Mouse (Mus musculus) lung, embryonic 15.5 days (tissue): ENCODE measurements around the gene Pih1d3. TPM values are rescaled to one million over a fixed set of nuclear protein-coding genes. Genes with fewer than 3 reads are reported as not detected.

Experiments
- ATAC-seq: fragments of 200-750 bp; cut with Nextera tagmentation; 2 replicates; pipeline ENCODE4 v1.8.0; 2017; ENCODE audit warnings: moderate number of reproducible peaks, borderline replicate concordance; ENCODE audit not compliant: low FRiP score, low TSS enrichment; ENCODE audit errors: extremely low read depth
- H3K27ac ChIP-seq: fragments of 300-500 bp; sonication (generic); 2 replicates; pipeline ENCODE4 v1.5.1; 2015; ENCODE audit warnings: moderate library complexity, mild to moderate bottlenecking, inconsistent platforms
- H3K27me3 ChIP-seq: fragments of 300-500 bp; sonication (generic); 2 replicates; pipeline ENCODE4 v1.6.1; 2015; ENCODE audit warnings: inconsistent platforms
- H3K36me3 ChIP-seq: fragments of 300-500 bp; sonication (generic); 2 replicates; pipeline ENCODE4 v1.6.1; 2015; ENCODE audit warnings: inconsistent platforms
- H3K4me1 ChIP-seq: fragments of 300-500 bp; sonication (generic); 2 replicates; pipeline ENCODE4 v1.6.1; 2015; ENCODE audit warnings: inconsistent platforms
- H3K4me2 ChIP-seq: fragments of 300-500 bp; sonication (generic); 2 replicates; pipeline ENCODE4 v1.6.1; 2015; ENCODE audit warnings: inconsistent platforms, mild to moderate bottlenecking, moderate library complexity
- H3K4me3 ChIP-seq: fragments of 300-500 bp; sonication (generic); 2 replicates; pipeline ENCODE4 v1.5.1; 2015; ENCODE audit warnings: mild to moderate bottlenecking, inconsistent platforms
- H3K9ac ChIP-seq: fragments of 300-500 bp; sonication (generic); 2 replicates; pipeline ENCODE4 v1.6.1; 2015; ENCODE audit warnings: inconsistent platforms
- H3K9me3 ChIP-seq: fragments of 300-500 bp; sonication (generic); 2 replicates; pipeline ENCODE4 v1.6.1; 2016; ENCODE audit warnings: inconsistent platforms
- WGBS: fragments of 180-500 bp; shearing (Covaris S2); methylation state at CpG from one replicate; pipeline ENCODE4 v1.1.7; 2015; 5-methylcytosine and 5-hydroxymethylcytosine counted together
- polyA plus RNA-seq: library from polyadenylated mRNA; unstranded; fragments of >200 nt; fragmentation: Nextera tagmentation; extraction: Ambion mirVana; gene quantifications from 2 replicates; pipeline ENCODE4 v1.2.1, GENCODE M21; 2015

Gene Pih1d3
- not detected in 2 replicates for polyA plus RNA-seq

- WGBS = 75% methylated on average over 7 of the region's 7 CpGs
- ATAC-seq = no peak
- Histone ChIP-seq H3K9me3 (no peaks in the 10 kb centered on the region), H3K4me3 (no peak within 1 kb of the TSS), H3K4me2 (no peak within 1 kb of the TSS), H3K27me3 (no peaks in the 10 kb centered on the region), H3K36me3 (no peaks in the 10 kb centered on the region), H3K4me1 (no peaks in the 10 kb centered on the region), H3K27ac (no peak within 1 kb of the TSS), H3K9ac (no peak within 1 kb of the TSS)
Measured at GRCm38 (mm10) chr1:31222564-31222963, at the start of gene Pih1d3, which contains the start of gene 4931428L18Rik. TSS of gene Pih1d3 (plus strand) at chr1:31222838. TSS of gene 4931428L18Rik (minus strand) at chr1:31222684.

- no peak overlapping the region for H3K9ac ChIP-seq
- 53% methylated on average over 3 of the region's 3 CpGs for WGBS
- no peak overlapping the region for H3K4me3 ChIP-seq
- H3K27me3 ChIP-seq = no peaks in the 10 kb centered on the region
- no peaks in the 10 kb centered on the region for H3K9me3 ChIP-seq
- no peak overlapping the region for H3K27ac ChIP-seq
- no peaks in the 10 kb centered on the region for H3K36me3 ChIP-seq
- H3K4me2 ChIP-seq = no peak overlapping the region
- no peaks in the 10 kb centered on the region for H3K4me1 ChIP-seq
- no peak for ATAC-seq
Measured at GRCm38 (mm10) chr1:31175401-31175800, 47.2 kb upstream of the Pih1d3 start.

GRCm38 (mm10) chr1:31176101-31176500 is 46.5 kb upstream of the Pih1d3 start, which contains the start of gene Lgsn:
TSS of gene Lgsn (plus strand) at chr1:31176401.
- Histone ChIP-seq H3K4me1 (no peaks in the 10 kb centered on the region), H3K4me2 (no peak within 1 kb of the TSS), H3K27me3 (no peaks in the 10 kb centered on the region), H3K9ac (no peak within 1 kb of the TSS), H3K27ac (no peak within 1 kb of the TSS), H3K4me3 (no peak within 1 kb of the TSS), H3K9me3 (no peaks in the 10 kb centered on the region), H3K36me3 (no peaks in the 10 kb centered on the region)
- WGBS = 80% methylated on average over 5 of the region's 5 CpGs
- no peak for ATAC-seq

- H3K36me3 ChIP-seq = no peaks in the 10 kb centered on the region
- H3K4me3 ChIP-seq = no peak overlapping the region
- ATAC-seq = no peak
- no peak overlapping the region for H3K27ac ChIP-seq
- H3K27me3 ChIP-seq = no peaks in the 10 kb centered on the region
- 52% methylated on average over 1 of the region's 1 CpGs for WGBS
- H3K9me3 ChIP-seq = no peaks in the 10 kb centered on the region
- H3K4me1 ChIP-seq = no peaks in the 10 kb centered on the region
- H3K4me2 ChIP-seq = no peak overlapping the region
- H3K9ac ChIP-seq = no peak overlapping the region
Measured at GRCm38 (mm10) chr1:31178264-31178663, 44.4 kb upstream of the Pih1d3 start.

- H3K9ac ChIP-seq = no peak overlapping the region
- H3K4me1 ChIP-seq = no peaks in the 10 kb centered on the region
- no peak overlapping the region for H3K4me2 ChIP-seq
- no peak overlapping the region for H3K4me3 ChIP-seq
- no peak overlapping the region for H3K27ac ChIP-seq
- 76% methylated on average over 10 of the region's 10 CpGs for WGBS
- H3K27me3 ChIP-seq = no peaks in the 10 kb centered on the region
- H3K36me3 ChIP-seq = no peaks in the 10 kb centered on the region
- H3K9me3 ChIP-seq = no peaks in the 10 kb centered on the region
- no peak for ATAC-seq
Measured at GRCm38 (mm10) chr1:31190237-31190866, 32.3 kb upstream of the Pih1d3 start.

GRCm38 (mm10) chr1:31195633-31196032 is 27.0 kb upstream of the Pih1d3 start:
- WGBS = 71% methylated on average over 1 of the region's 1 CpGs
- H3K36me3 ChIP-seq = no peaks in the 10 kb centered on the region
- no peak overlapping the region for H3K4me2 ChIP-seq
- no peaks in the 10 kb centered on the region for H3K4me1 ChIP-seq
- ATAC-seq = no peak
- H3K9ac ChIP-seq = no peak overlapping the region
- H3K27me3 ChIP-seq = no peaks in the 10 kb centered on the region
- H3K9me3 ChIP-seq = no peaks in the 10 kb centered on the region
- no peak overlapping the region for H3K4me3 ChIP-seq
- H3K27ac ChIP-seq = no peak overlapping the region

GRCm38 (mm10) chr1:31196959-31197358 is 25.7 kb upstream of the Pih1d3 start:
- Histone ChIP-seq H3K4me1 (no peaks in the 10 kb centered on the region), H3K36me3 (no peaks in the 10 kb centered on the region), H3K4me3 (no peak overlapping the region), H3K9me3 (no peaks in the 10 kb centered on the region), H3K27me3 (no peaks in the 10 kb centered on the region), H3K27ac (no peak overlapping the region), H3K4me2 (no peak overlapping the region), H3K9ac (no peak overlapping the region)
- no peak for ATAC-seq
- WGBS = 97% methylated on average over 3 of the region's 3 CpGs

- Histone ChIP-seq H3K9ac (no peak overlapping the region), H3K9me3 (no peaks in the 10 kb centered on the region), H3K4me3 (no peak overlapping the region), H3K36me3 (no peaks in the 10 kb centered on the region), H3K4me1 (no peaks in the 10 kb centered on the region), H3K4me2 (no peak overlapping the region), H3K27me3 (no peaks in the 10 kb centered on the region), H3K27ac (no peak overlapping the region)
- 78% methylated on average over 10 of the region's 10 CpGs for WGBS
- no peak for ATAC-seq
Measured at GRCm38 (mm10) chr1:31203771-31204170, 18.9 kb upstream of the Pih1d3 start.

- Histone ChIP-seq H3K27me3 (no peaks in the 10 kb centered on the region), H3K27ac (no peak overlapping the region), H3K4me1 (no peaks in the 10 kb centered on the region), H3K36me3 (no peaks in the 10 kb centered on the region), H3K9me3 (no peaks in the 10 kb centered on the region), H3K9ac (no peak overlapping the region), H3K4me3 (no peak overlapping the region), H3K4me2 (no peak overlapping the region)
- whole genome bisulfite sequencing = 67% methylated on average over 7 of the region's 7 CpGs
- no peak for ATAC-seq
Measured at GRCm38 (mm10) chr1:31205346-31205745, 17.3 kb upstream of the Pih1d3 start.

GRCm38 (mm10) chr1:31205770-31206169 is 16.9 kb upstream of the Pih1d3 start:
- ATAC-seq = no peak
- Histone ChIP-seq H3K9ac (no peak overlapping the region), H3K4me3 (no peak overlapping the region), H3K36me3 (no peaks in the 10 kb centered on the region), H3K4me1 (no peaks in the 10 kb centered on the region), H3K4me2 (no peak overlapping the region), H3K27ac (no peak overlapping the region), H3K27me3 (no peaks in the 10 kb centered on the region), H3K9me3 (no peaks in the 10 kb centered on the region)
- 60% methylated on average over 3 of the region's 3 CpGs for WGBS

- Histone ChIP-seq H3K4me2 (no peak overlapping the region), H3K4me3 (no peak overlapping the region), H3K9me3 (no peaks in the 10 kb centered on the region), H3K27ac (no peak overlapping the region), H3K9ac (no peak overlapping the region), H3K27me3 (no peaks in the 10 kb centered on the region), H3K36me3 (no peaks in the 10 kb centered on the region), H3K4me1 (no peaks in the 10 kb centered on the region)
- WGBS = under 1% methylated on average over 5 of the region's 5 CpGs
- ATAC-seq = no peak
Measured at GRCm38 (mm10) chr1:31210144-31210543, 12.5 kb upstream of the Pih1d3 start.

- Histone ChIP-seq H3K4me2 (no peak overlapping the region), H3K4me1 (no peaks in the 10 kb centered on the region), H3K4me3 (no peak overlapping the region), H3K9ac (no peak overlapping the region), H3K27ac (no peak overlapping the region), H3K27me3 (no peaks in the 10 kb centered on the region), H3K9me3 (no peaks in the 10 kb centered on the region), H3K36me3 (no peaks in the 10 kb centered on the region)
- no peak for ATAC-seq
- WGBS = 10% methylated on average over 1 of the region's 1 CpGs
Measured at GRCm38 (mm10) chr1:31214831-31215230, 7.8 kb upstream of the Pih1d3 start.
